Mouse (Mus musculus) adipocyte (in vitro differentiated cells): ENCODE data around the gene C1galt1.

Experiments
- DNase-seq: peaks from one replicate; pipeline ENCODE4 v3.0.0-alpha.2; 2016; ENCODE audit warnings: low spot score

The C1galt1 gene

GRCm38 (mm10) chr6:7844802-7845679, at the start of gene C1galt1:
TSS of gene C1galt1 (plus strand) at chr6:7844842.
- DNase-seq: peak; percentile 42

- peak; percentile 98 for DNase-seq
These were observed 44.7 kb upstream of the C1galt1 start for GRCm38 (mm10) chr6:7799969-7800368.

- DNase-seq: no peak
These were observed 40.7 kb upstream of the C1galt1 start for GRCm38 (mm10) chr6:7803765-7804542.

- no peak for DNase-seq
These were observed 30.5 kb upstream of the C1galt1 start for GRCm38 (mm10) chr6:7814146-7814545.

- no peak for DNase-seq
These were observed 28.4 kb upstream of the C1galt1 start for GRCm38 (mm10) chr6:7816233-7816632.

GRCm38 (mm10) chr6:7822688-7823087, 22.0 kb upstream of the C1galt1 start:
- no peak for DNase-seq

- DNase-seq: no peak
These were observed 13.8 kb upstream of the C1galt1 start for GRCm38 (mm10) chr6:7830793-7831192.

GRCm38 (mm10) chr6:7832564-7833175, 12.0 kb upstream of the C1galt1 start:
- no peak for DNase-seq

GRCm38 (mm10) chr6:7843726-7844411, 773 bp upstream of the C1galt1 start:
- DNase-seq: no peak

- DNase-seq: peak; percentile 96
These were observed 235 bp upstream of the C1galt1 start for GRCm38 (mm10) chr6:7844412-7844801.

- peak; percentile 49 for DNase-seq
These were observed 1.0 kb downstream of the C1galt1 start for GRCm38 (mm10) chr6:7845680-7846017.

GRCm38 (mm10) chr6:7846726-7847439, 2.2 kb downstream of the C1galt1 start:
- DNase-seq: no peak

- peak; percentile 35 for DNase-seq
These were observed 3.4 kb downstream of the C1galt1 start for GRCm38 (mm10) chr6:7847890-7848508.

- no peak for DNase-seq
These were observed 4.1 kb downstream of the C1galt1 start for GRCm38 (mm10) chr6:7848714-7849113.

- no peak for DNase-seq
These were observed 6.4 kb downstream of the C1galt1 start for GRCm38 (mm10) chr6:7851036-7851435.

- DNase-seq: no peak
These were observed 8.3 kb downstream of the C1galt1 start for GRCm38 (mm10) chr6:7852919-7853318.

- no peak for DNase-seq
These were observed 8.8 kb downstream of the C1galt1 start for GRCm38 (mm10) chr6:7853461-7853860.

GRCm38 (mm10) chr6:7856682-7857290, 12.1 kb downstream of the C1galt1 start:
- no peak for DNase-seq

- peak; percentile 37 for DNase-seq
These were observed 13.0 kb downstream of the C1galt1 start for GRCm38 (mm10) chr6:7857356-7858247.

GRCm38 (mm10) chr6:7858586-7858985, 13.9 kb downstream of the C1galt1 start:
- no peak for DNase-seq
